In the genomic region with DNA sequence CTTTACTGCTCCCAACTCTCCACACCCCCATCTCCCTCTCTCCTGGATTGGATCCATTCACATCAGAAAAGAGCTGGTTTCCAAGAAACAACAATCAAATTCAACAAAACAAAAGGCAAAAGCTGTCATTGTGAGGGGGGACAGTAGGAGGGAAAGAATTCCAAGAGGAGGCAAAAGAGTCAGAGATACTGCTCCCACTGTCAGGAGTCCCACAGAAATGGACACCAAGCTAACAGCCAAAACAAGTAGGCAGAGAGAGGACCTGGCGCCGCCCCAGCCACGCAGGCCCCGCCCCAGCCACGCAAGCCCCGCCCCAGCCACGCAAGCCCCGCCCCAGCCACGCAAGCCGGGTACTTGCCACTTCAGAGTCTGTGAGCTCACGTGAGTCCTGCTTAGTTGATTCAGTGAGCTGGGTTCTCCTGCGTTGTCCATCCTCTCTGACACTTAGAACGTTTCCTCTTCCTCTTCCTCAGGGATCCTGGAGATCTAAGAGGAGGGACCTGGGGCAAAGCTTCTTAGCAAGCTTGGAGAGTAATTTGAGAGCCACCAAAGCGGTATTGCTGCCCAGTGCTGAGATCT, we compare ENCODE assay signal across 9 mouse cellular contexts. TPM values are rescaled to one million over a fixed set of nuclear protein-coding genes. Genes with fewer than 3 reads are reported as not detected.
DNase-seq lines count a peak whose midpoint lies in the region; ATAC-seq and TF ChIP-seq lines count a peak whose summit lies in the region.
"Had no signal": no experiment of that assay in that cellular context is flagged by ENCODE, and none has a peak within 500 bp of the region (broad histone marks: within the 10 kb centered on the region; RNA-seq: fewer than 3 reads in every experiment).

No protein-coding gene starts in this region.

- H3K36me3 ChIP-seq in ES-Bruce4 (ENCODE audit: control insufficient read depth, insufficient read depth, low read length, poor library complexity, severe bottlenecking): no peaks in the 10 kb centered on the region
- no peaks in the 10 kb centered on the region for H3K36me3 ChIP-seq in heart, postnatal 0 days (replicated peaks; ENCODE audit: control insufficient read depth, insufficient read depth, low read length)
- H3K36me3 ChIP-seq: limb, embryonic 12.5 days had no signal

- H3K4me1 ChIP-seq in ES-Bruce4 (ENCODE audit: control insufficient read depth, insufficient read depth, low read length): no peaks in the 10 kb centered on the region
- H3K4me1 ChIP-seq in heart, postnatal 0 days (ENCODE audit: control insufficient read depth, insufficient read depth): peaks cover 6% of the 10 kb centered on the region; the same call in 1 of the 2 replicates
- peaks cover 8% of the 10 kb centered on the region for H3K4me1 ChIP-seq in lung, adult 2 months (ENCODE audit: control insufficient read depth, insufficient read depth, low read length)

- peak; percentile 14 for DNase-seq in adrenal gland, postnatal 25 days
- no peak for DNase-seq in adrenal gland, adult 2 months
- no peak for DNase-seq in heart, postnatal 0 days (ENCODE audit: low spot score)
- peak; percentile 35 for DNase-seq in lung, adult 2 months
- DNase-seq in ovary, postnatal 14 days (ENCODE audit: low spot score): no peak
- DNase-seq in right cerebral cortex, postnatal 36 days (ENCODE audit: low spot score in 2 of 2): no peak
- DNase-seq in adrenal gland, postnatal 36 days: no peak

- H3K9me3 ChIP-seq in ES-Bruce4 (replicated peaks; ENCODE audit: control insufficient read depth, insufficient read depth, low read length, poor library complexity, severe bottlenecking): no peaks in the 10 kb centered on the region
- H3K9me3 ChIP-seq in heart, postnatal 0 days (replicated peaks; ENCODE audit: control insufficient read depth, low read length): 0 out of 2 replicates have a peak, but pooled peaks cover 5% of the 10 kb centered on the region

- H3K27ac ChIP-seq in ES-Bruce4 (ENCODE audit: insufficient read depth, low read length): peak overlapping the region; percentile 59
- H3K27ac ChIP-seq in heart, postnatal 0 days (ENCODE audit: low read depth): peak overlapping the region; percentile 57; the same call in 1 of the 2 replicates
- H3K27ac ChIP-seq: limb, embryonic 12.5 days had no signal

- peak; percentile 66; the same call in 1 of the 2 replicates for ATAC-seq in heart, postnatal 0 days (ENCODE audit: insufficient read depth, low read depth)

- TF ChIP-seq EP300 in ES-Bruce4 (IDR thresholded peaks at IDR 0.05; ENCODE audit: insufficient read depth, low read depth, low read length): no peak
- no peak for TF ChIP-seq EP300 in heart, postnatal 0 days (IDR thresholded peaks at IDR 0.05; ENCODE audit: low read depth)

- no peaks in the 10 kb centered on the region for H3K27me3 ChIP-seq in ES-Bruce4 (ENCODE audit: control insufficient read depth, insufficient read depth, low read length, poor library complexity, severe bottlenecking)
- H3K27me3 ChIP-seq in heart, postnatal 0 days (ENCODE audit: control insufficient read depth, insufficient read depth, low read length): no peaks in the 10 kb centered on the region
- H3K27me3 ChIP-seq: limb, embryonic 12.5 days had no signal

- WGBS in heart, postnatal 0 days: 37% methylated on average over 14 of the region's 14 CpGs
- WGBS in lung, adult 2 months: 30% methylated on average over 14 of the region's 14 CpGs

- no peak overlapping the region for H3K4me2 ChIP-seq in heart, postnatal 0 days (ENCODE audit: low read depth, low read length)
- H3K4me2 ChIP-seq: limb, embryonic 12.5 days had no signal

- peak overlapping the region; percentile 41 for H3K4me3 ChIP-seq in ES-Bruce4 (ENCODE audit: low read depth, low read length)
- no peak overlapping the region for H3K4me3 ChIP-seq in heart, postnatal 0 days (ENCODE audit: low read depth, low read length)
- H3K4me3 ChIP-seq in lung, adult 2 months (replicated peaks; ENCODE audit: extremely low read depth, low read depth, low read length): no peak overlapping the region
- H3K4me3 ChIP-seq: limb, embryonic 12.5 days had no signal

- no peak for TF ChIP-seq CTCF in ES-Bruce4 (IDR thresholded peaks at IDR 0.05; ENCODE audit: low read depth, low read length)
- no peak for TF ChIP-seq CTCF in heart, postnatal 0 days (IDR thresholded peaks at IDR 0.05; ENCODE audit: low read depth)
- no peak for TF ChIP-seq CTCF in lung, adult 2 months (IDR thresholded peaks at IDR 0.05; ENCODE audit: insufficient read depth, low read length)

- TF ChIP-seq POLR2A in ES-Bruce4 (IDR thresholded peaks at IDR 0.05; ENCODE audit: insufficient read depth, low read length): no peak
- peak; percentile 31; the same call in 1 of the 2 replicates for TF ChIP-seq POLR2A in lung, adult 2 months (IDR thresholded peaks at IDR 0.05; ENCODE audit: borderline replicate concordance, extremely low read depth, low read depth, low read length)

- H3K9ac ChIP-seq in ES-Bruce4 (ENCODE audit: low read depth, poor library complexity, severe bottlenecking): peak overlapping the region; percentile 47
- no peak overlapping the region for H3K9ac ChIP-seq in heart, postnatal 0 days (replicated peaks; ENCODE audit: low read depth, low read length)
- H3K9ac ChIP-seq: limb, embryonic 12.5 days had no signal

RNA-seq across cellular contexts. Expression of gene Gm5148, which starts 19.5 kb away (rescaled TPM):
- 0.46 TPM in 1 of 2 replicates, not detected in the other for total RNA-seq in adrenal gland, postnatal 25 days (2021)
- total RNA-seq in adrenal gland, adult 2 months (2021): 1 to 10 TPM in 1 of 2 experiments, under 1 TPM in 1; 0.26 to 1.6 TPM
- 0.59 and 2.6 TPM in 2 replicates for polyA plus RNA-seq in adrenal gland, adult 2 months (2012; rRNA removed)
- 3.0 and 3.1 TPM in 2 replicates for polyA plus RNA-seq in ES-Bruce4 (2011; ENCODE audit: insufficient read depth, insufficient read length, low read depth, missing spikeins)
- total RNA-seq in heart, postnatal 0 days (2014; rRNA removed; ENCODE audit: low replicate concordance): not detected in 2 replicates
- 1.8 and 2.0 TPM in 2 replicates for polyA plus RNA-seq in heart, postnatal 0 days (2015; fragmentation: Nextera tagmentation; extraction: Ambion mirVana)
- polyA plus RNA-seq in lung, adult 2 months (2012; rRNA removed): 7.1 and 9.5 TPM in 2 replicates
- total RNA-seq in adrenal gland, postnatal 36 days (2021): under 1 TPM in 1 of 2 experiments, not detected in 1; 0.36 TPM

Comparison
In these comparisons a context has a peak if more than half of its experiments do, and no peak if none do; other contexts are left out.
1. DNase-seq: peak in adrenal gland, postnatal 25 days (single experiment) and lung, adult 2 months (single experiment); none in adrenal gland, adult 2 months (single experiment), heart, postnatal 0 days (single experiment), ovary, postnatal 14 days (single experiment), right cerebral cortex, postnatal 36 days (0 of 2) and adrenal gland, postnatal 36 days (0 of 2).